Mouse (Mus musculus): ENCODE data around the gene Tmem107. TPM values are rescaled to one million over a fixed set of nuclear protein-coding genes. Genes with fewer than 3 reads are reported as not detected.

Gene Tmem107
- total RNA-seq, 2 experiments from 2014 or later: 20.8 to 24.0 TPM

Other genes starting within 250 kb of the Tmem107 start
- 10 to 100 TPM; 90.5 to 93.2 TPM for gene Ndel1, start 198.9 kb upstream of the Tmem107 start, total RNA-seq (2021)
- not detected for gene Rnf222, start 182.3 kb upstream of the Tmem107 start, total RNA-seq (2021)
- 100 to 1,000 TPM; 738 to 741 TPM for gene Rpl26, start 169.2 kb upstream of the Tmem107 start, total RNA-seq (2021)
- not detected for gene Odf4, start 143.7 kb upstream of the Tmem107 start, total RNA-seq (2021)
- gene Arhgef15, start 113.3 kb upstream of the Tmem107 start, total RNA-seq (2021): 10 to 100 TPM in 1 of 2 experiments, 1 to 10 TPM in 1; 7.4 to 10.5 TPM
- 1 to 10 TPM; 5.3 to 5.6 TPM for gene Slc25a35, start 102.7 kb upstream of the Tmem107 start, total RNA-seq (2021)
- gene Rangrf, start 95.6 kb upstream of the Tmem107 start, total RNA-seq (2021): 10 to 100 TPM; 17.6 to 19.7 TPM
- gene Pfas, start 62.3 kb upstream of the Tmem107 start, total RNA-seq (2021): 10 to 100 TPM; 22.8 to 28.9 TPM
- gene Ctc1, start 54.9 kb upstream of the Tmem107 start, total RNA-seq (2021): 10 to 100 TPM; 31.8 to 32.3 TPM
- 1 to 10 TPM; 1.0 to 1.1 TPM for gene Aurkb, start 25.2 kb upstream of the Tmem107 start, total RNA-seq (2021)
- 10 to 100 TPM; 27.8 to 30.4 TPM for gene Borcs6, start 11.1 kb upstream of the Tmem107 start, total RNA-seq (2021)
- 100 to 1,000 TPM; 962 to 984 TPM for gene Vamp2, start 17.7 kb downstream of the Tmem107 start, total RNA-seq (2021)
- 10 to 100 TPM; 78.2 to 92.8 TPM for gene Per1, start 24.4 kb downstream of the Tmem107 start, total RNA-seq (2021)
- 1 to 10 TPM in 1 of 2 experiments, under 1 TPM in 1; 0.68 to 1.1 TPM for gene Hes7, start 49.6 kb downstream of the Tmem107 start, total RNA-seq (2021)
- gene 9130213A22Rik, start 51.8 kb downstream of the Tmem107 start, total RNA-seq (2021): 1 to 10 TPM in 1 of 2 experiments, under 1 TPM in 1; 0.96 to 1.2 TPM
- gene Aloxe3, start 55.1 kb downstream of the Tmem107 start, total RNA-seq (2021): 1 to 10 TPM; 6.6 to 6.9 TPM
- 1 to 10 TPM; 5.8 to 7.4 TPM for gene Alox12b, start 86.2 kb downstream of the Tmem107 start, total RNA-seq (2021)
- 1 to 10 TPM; 5.8 to 7.2 TPM for gene Alox8, start 127.0 kb downstream of the Tmem107 start, total RNA-seq (2021)
- gene Gucy2e, start 166.2 kb downstream of the Tmem107 start, total RNA-seq (2021): 1 to 10 TPM; 1.9 TPM